Mouse (Mus musculus) ES-Bruce4 (cell line): ENCODE data around the gene Prss22.

Experiments used
- CTCF ChIP-seq: IDR thresholded peaks from one replicate; pipeline ENCODE4 v1.8.1; 2011; ENCODE audit warnings: low read depth, low read length
- EP300 ChIP-seq: IDR thresholded peaks from 2 replicates; pipeline ENCODE4 v1.6.1; 2011; ENCODE audit warnings: low read depth, low read length; ENCODE audit not compliant: insufficient read depth
- POLR2A ChIP-seq: IDR thresholded peaks from one replicate; pipeline ENCODE4 v1.8.1; 2011; ENCODE audit warnings: low read length; ENCODE audit not compliant: insufficient read depth

- TF ChIP-seq POLR2A (no peak), EP300 (no peak), CTCF (no peak)
Measured at GRCm38 (mm10) chr17:23980297-23980909, 17.5 kb downstream of the Prss22 start, which contains the start of gene Prss30.
